Mouse (Mus musculus): ENCODE results near the gene Nmt1.

Nmt1 gene

GRCm38 (mm10) chr11:103042828-103043227 lies 14.8 kb downstream of the Nmt1 start:
- DNase-seq (ENCODE audit: extremely low read depth, insufficient read length, low spot score) = no peak

GRCm38 (mm10) chr11:103043982-103044381 lies 16.0 kb downstream of the Nmt1 start:
- no peak for DNase-seq (ENCODE audit: extremely low read depth, insufficient read length, low spot score)

- DNase-seq (ENCODE audit: extremely low read depth, insufficient read length, low spot score) = no peak
These were observed 18.3 kb downstream of the Nmt1 start for GRCm38 (mm10) chr11:103046286-103046685.

GRCm38 (mm10) chr11:103049611-103050010 lies 21.6 kb downstream of the Nmt1 start:
- no peak for DNase-seq (ENCODE audit: extremely low read depth, insufficient read length, low spot score)

GRCm38 (mm10) chr11:103050153-103050552 lies 22.2 kb downstream of the Nmt1 start:
- peak; percentile 87 for DNase-seq (ENCODE audit: extremely low read depth, insufficient read length, low spot score)

GRCm38 (mm10) chr11:103051249-103051691 lies 23.3 kb downstream of the Nmt1 start:
- DNase-seq (ENCODE audit: extremely low read depth, insufficient read length, low spot score) = peak; percentile 91

- no peak for DNase-seq (ENCODE audit: extremely low read depth, insufficient read length, low spot score)
These were observed 24.1 kb downstream of the Nmt1 start for GRCm38 (mm10) chr11:103052078-103052477.

GRCm38 (mm10) chr11:103053191-103054076 lies 25.4 kb downstream of the Nmt1 start:
- DNase-seq (ENCODE audit: extremely low read depth, insufficient read length, low spot score) = no peak

GRCm38 (mm10) chr11:103054798-103055197 lies 26.8 kb downstream of the Nmt1 start:
- DNase-seq (ENCODE audit: extremely low read depth, insufficient read length, low spot score) = peak; percentile 43

- DNase-seq (ENCODE audit: extremely low read depth, insufficient read length, low spot score) = peak; percentile 75
These were observed 28.6 kb downstream of the Nmt1 start for GRCm38 (mm10) chr11:103056636-103057035.

- DNase-seq (ENCODE audit: extremely low read depth, insufficient read length, low spot score) = no peak
These were observed 30.6 kb downstream of the Nmt1 start for GRCm38 (mm10) chr11:103058499-103059085.

GRCm38 (mm10) chr11:103066191-103067050 lies 38.4 kb downstream of the Nmt1 start:
- peak; percentile 56 for DNase-seq (ENCODE audit: extremely low read depth, insufficient read length, low spot score)

GRCm38 (mm10) chr11:103067051-103067361 lies 39.0 kb downstream of the Nmt1 start:
- no peak for DNase-seq (ENCODE audit: extremely low read depth, insufficient read length, low spot score)

- DNase-seq (ENCODE audit: extremely low read depth, insufficient read length, low spot score) = peak; percentile 77
These were observed 39.5 kb downstream of the Nmt1 start for GRCm38 (mm10) chr11:103067457-103068001.

- DNase-seq (ENCODE audit: extremely low read depth, insufficient read length, low spot score) = no peak
These were observed 40.3 kb downstream of the Nmt1 start for GRCm38 (mm10) chr11:103068272-103068671.

GRCm38 (mm10) chr11:103068884-103069283 lies 40.9 kb downstream of the Nmt1 start:
- DNase-seq (ENCODE audit: extremely low read depth, insufficient read length, low spot score) = peak; percentile 16

- DNase-seq (ENCODE audit: extremely low read depth, insufficient read length, low spot score) = no peak
These were observed 41.7 kb downstream of the Nmt1 start for GRCm38 (mm10) chr11:103069731-103070130.

GRCm38 (mm10) chr11:103070322-103070880 lies 42.4 kb downstream of the Nmt1 start:
- DNase-seq (ENCODE audit: extremely low read depth, insufficient read length, low spot score) = peak; percentile 14

GRCm38 (mm10) chr11:103073671-103074070 lies 45.7 kb downstream of the Nmt1 start:
- DNase-seq (ENCODE audit: extremely low read depth, insufficient read length, low spot score) = no peak

GRCm38 (mm10) chr11:103074121-103074650 lies 46.2 kb downstream of the Nmt1 start:
- DNase-seq (ENCODE audit: extremely low read depth, insufficient read length, low spot score) = peak; percentile 12
